Mouse (Mus musculus) hindbrain, embryonic 15.5 days (tissue): ENCODE measurements at regions not wholly inside any gene's neighbourhood (a gene's known extent, or its start where the extent isn't known, plus 50 kb on each side); places are given as distances from the start of the nearest gene placed in this dataset.
A peak's percentile ranks its signal among the peaks of the same experiment; 100 is the strongest.

Source experiments
- ATAC-seq: fragments of 200-750 bp; cut with Nextera tagmentation; 2 replicates; pipeline ENCODE4 v1.8.0; 2017; ENCODE audit warnings: low read depth, moderate number of reproducible peaks, moderate TSS enrichment; ENCODE audit not compliant: low FRiP score
- H3K27ac ChIP-seq: fragments of 300-500 bp; sonication (generic); replicated peaks from 2 replicates; pipeline ENCODE4 v1.5.1; 2015; ENCODE audit warnings: mild to moderate bottlenecking, inconsistent platforms
- H3K27me3 ChIP-seq: fragments of 300-500 bp; sonication (generic); 2 replicates; pipeline ENCODE4 v1.6.1; 2015; ENCODE audit warnings: control low read depth, inconsistent platforms
- H3K36me3 ChIP-seq: fragments of 300-500 bp; sonication (generic); 2 replicates; pipeline ENCODE4 v1.6.1; 2015; ENCODE audit warnings: control low read depth, inconsistent platforms
- H3K4me1 ChIP-seq: fragments of 300-500 bp; sonication (generic); replicated peaks from 2 replicates; pipeline ENCODE4 v1.6.1; 2015; ENCODE audit warnings: control low read depth, inconsistent platforms
- H3K4me2 ChIP-seq: fragments of 300-500 bp; sonication (generic); 2 replicates; pipeline ENCODE4 v1.6.1; 2015; ENCODE audit warnings: moderate library complexity, mild to moderate bottlenecking, inconsistent platforms
- H3K4me3 ChIP-seq: fragments of 300-500 bp; sonication (generic); 2 replicates; pipeline ENCODE4 v1.5.1; 2015; ENCODE audit warnings: mild to moderate bottlenecking, inconsistent platforms
- H3K9ac ChIP-seq: fragments of 300-500 bp; sonication (generic); 2 replicates; pipeline ENCODE4 v1.6.1; 2015; ENCODE audit warnings: inconsistent platforms
- H3K9me3 ChIP-seq: fragments of 300-500 bp; sonication (generic); 2 replicates; pipeline ENCODE4 v1.6.1; 2016; ENCODE audit warnings: control low read depth, inconsistent platforms
- WGBS: fragments of 180-500 bp; shearing (Covaris S2); methylation state at CpG from one replicate; pipeline ENCODE4 v1.1.7; 2015; 5-methylcytosine and 5-hydroxymethylcytosine counted together

DNA sequence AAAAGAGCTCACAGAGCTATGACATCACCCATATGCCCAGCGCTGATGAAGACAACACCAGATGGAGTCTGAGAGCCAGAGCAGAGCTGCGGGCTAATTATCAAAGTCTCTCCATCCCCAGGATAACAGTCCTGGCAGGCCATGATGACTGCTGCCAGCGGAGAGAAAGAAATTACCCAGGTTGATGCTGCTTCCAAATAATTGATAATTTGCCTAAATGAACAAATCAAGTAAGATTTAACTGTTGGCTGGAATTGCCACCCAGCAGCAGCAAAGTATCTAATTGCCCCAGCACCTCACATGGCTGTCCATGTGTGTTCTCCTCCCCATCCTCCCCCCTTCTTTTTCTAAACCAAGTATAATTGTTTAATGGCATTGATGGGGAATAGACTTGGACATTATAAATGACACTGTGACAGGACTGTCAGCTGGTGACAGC is 301.7 kb upstream of the Camk1g start:
- 32% methylated on average over 3 of the region's 3 CpGs for WGBS
- H3K36me3 ChIP-seq: no peaks in the 10 kb centered on the region
- H3K27me3 ChIP-seq: no peaks in the 10 kb centered on the region
- H3K27ac ChIP-seq: no peak overlapping the region
- no peaks in the 10 kb centered on the region for H3K9me3 ChIP-seq
- H3K4me2 ChIP-seq: no peak overlapping the region
- ATAC-seq: 0 out of 2 replicates have a peak, but pooled peaks have one; percentile 57
- H3K9ac ChIP-seq: no peak overlapping the region
- H3K4me3 ChIP-seq: no peak overlapping the region
- peaks cover 13% of the 10 kb centered on the region for H3K4me1 ChIP-seq

DNA sequence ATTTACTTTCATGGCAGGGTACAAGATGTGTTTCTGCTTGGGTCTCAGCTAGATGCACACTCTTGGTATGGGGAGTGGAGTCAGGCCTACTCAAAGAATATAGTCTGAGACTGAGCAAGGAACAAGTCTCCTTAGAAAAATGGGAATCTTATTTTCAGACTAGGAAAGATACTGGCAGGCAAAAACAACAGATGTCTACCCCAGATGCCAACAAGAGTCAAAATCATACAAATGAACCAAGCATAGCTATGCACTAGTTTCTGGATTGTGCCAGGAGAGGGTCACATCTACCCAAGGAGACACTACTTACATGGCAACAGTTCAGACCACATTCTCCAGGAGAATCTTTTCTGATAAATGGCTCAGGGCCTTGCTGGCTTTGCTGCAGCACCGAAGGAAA is 300.9 kb upstream of the Camk1g start:
- ATAC-seq: no peak
- no peaks in the 10 kb centered on the region for H3K36me3 ChIP-seq
- H3K9me3 ChIP-seq: no peaks in the 10 kb centered on the region
- no peaks in the 10 kb centered on the region for H3K27me3 ChIP-seq
- no peak overlapping the region for H3K27ac ChIP-seq
- 92% methylated on average over 1 of the region's 1 CpGs for WGBS
- no peak overlapping the region for H3K4me2 ChIP-seq
- H3K9ac ChIP-seq: no peak overlapping the region
- no peak overlapping the region for H3K4me3 ChIP-seq
- H3K4me1 ChIP-seq: peaks cover 13% of the 10 kb centered on the region

DNA sequence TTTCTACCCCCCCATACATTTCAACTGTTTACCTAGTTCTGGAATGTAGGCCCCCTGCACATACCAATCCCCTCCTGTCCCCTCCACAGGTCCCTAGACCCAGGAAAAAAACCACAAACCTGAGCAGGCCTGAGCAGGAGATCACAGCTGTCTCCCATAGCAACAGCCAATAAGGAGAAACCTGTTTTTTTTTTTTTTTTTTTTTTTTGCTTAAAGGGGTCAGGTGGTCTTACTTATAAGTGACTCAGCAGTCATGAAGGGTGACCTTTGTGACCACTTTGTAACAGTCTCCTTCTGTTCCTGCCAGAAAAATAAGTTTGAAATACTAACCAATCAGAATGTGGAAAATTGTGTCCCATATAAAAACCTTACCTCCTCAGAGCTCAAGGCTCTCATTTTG is 299.9 kb upstream of the Camk1g start:
- no peaks in the 10 kb centered on the region for H3K27me3 ChIP-seq
- H3K4me3 ChIP-seq: no peak overlapping the region
- no peaks in the 10 kb centered on the region for H3K9me3 ChIP-seq
- no peak overlapping the region for H3K4me2 ChIP-seq
- no peak overlapping the region for H3K27ac ChIP-seq
- H3K4me1 ChIP-seq: peaks cover 17% of the 10 kb centered on the region
- no peak for ATAC-seq
- no peak overlapping the region for H3K9ac ChIP-seq
- no peaks in the 10 kb centered on the region for H3K36me3 ChIP-seq

DNA sequence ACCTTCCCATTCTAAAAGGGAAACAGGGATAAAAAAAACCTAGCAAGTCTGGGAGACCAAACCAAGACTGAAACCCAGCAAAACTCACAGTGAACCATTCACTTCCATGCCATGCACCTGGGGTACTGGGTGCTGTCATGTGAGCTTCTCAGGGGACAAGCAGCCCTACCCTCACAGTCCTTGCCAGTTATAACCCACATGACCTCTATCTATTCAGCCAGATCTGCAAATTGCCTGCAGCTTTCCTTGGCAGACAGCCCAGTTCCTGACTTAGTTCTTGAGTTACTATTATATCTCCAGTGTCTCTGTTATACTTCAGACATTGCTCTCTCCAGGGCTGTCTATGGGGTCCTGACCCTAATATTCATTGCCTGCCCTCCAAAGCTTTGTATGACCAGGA is 298.7 kb upstream of the Camk1g start:
- H3K4me1 ChIP-seq: peaks cover 17% of the 10 kb centered on the region
- H3K36me3 ChIP-seq: no peaks in the 10 kb centered on the region
- H3K27ac ChIP-seq: no peak overlapping the region
- H3K9ac ChIP-seq: no peak overlapping the region
- no peak for ATAC-seq
- H3K4me2 ChIP-seq: no peak overlapping the region
- H3K27me3 ChIP-seq: no peaks in the 10 kb centered on the region
- H3K4me3 ChIP-seq: no peak overlapping the region
- no peaks in the 10 kb centered on the region for H3K9me3 ChIP-seq

DNA sequence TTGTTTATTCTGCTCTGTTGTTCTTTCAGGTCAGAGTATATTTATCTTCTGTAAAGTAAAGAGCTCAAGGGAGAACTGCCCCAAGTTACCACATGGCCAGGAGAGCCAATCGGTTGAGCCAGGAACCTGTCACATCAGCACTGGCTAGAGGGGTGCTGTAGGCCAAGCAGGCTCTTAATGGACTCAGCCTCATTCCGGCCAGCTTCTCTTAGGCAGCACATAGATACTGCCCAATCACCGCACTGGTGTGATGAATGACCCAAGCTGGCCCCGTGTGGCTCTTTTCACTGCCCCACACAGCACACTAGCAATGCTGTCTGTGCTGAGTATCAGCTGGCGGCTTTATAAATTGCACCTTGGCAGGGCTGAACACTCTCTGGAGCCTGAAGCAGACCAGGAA is 295.8 kb upstream of the Camk1g start:
- Histone ChIP-seq H3K27ac (no peak overlapping the region), H3K9ac (no peak overlapping the region), H3K4me1 (peaks cover 10% of the 10 kb centered on the region), H3K27me3 (no peaks in the 10 kb centered on the region), H3K4me3 (no peak overlapping the region), H3K9me3 (no peaks in the 10 kb centered on the region), H3K4me2 (no peak overlapping the region), H3K36me3 (no peaks in the 10 kb centered on the region)
- ATAC-seq: peak; percentile 82
- WGBS: 41% methylated on average over 5 of the region's 5 CpGs

DNA sequence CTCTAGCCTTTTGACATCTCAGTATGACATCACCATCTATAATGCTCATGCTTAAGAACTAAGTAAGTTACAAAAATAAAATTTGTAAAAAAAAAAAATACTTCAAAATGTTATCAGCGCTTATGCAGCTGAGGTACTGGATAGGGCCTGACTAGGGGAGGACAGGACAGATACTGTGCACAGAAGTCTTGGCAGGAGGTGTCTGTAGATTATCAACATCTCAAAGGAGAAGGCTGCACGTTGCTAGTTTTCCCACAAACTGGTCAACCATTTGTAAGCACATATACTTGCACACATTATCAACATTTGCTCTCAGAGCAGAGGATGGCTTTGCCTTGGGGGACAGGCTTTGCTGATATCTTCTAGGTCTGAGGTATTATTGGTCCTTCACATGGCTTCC is 294.5 kb upstream of the Camk1g start:
- no peak overlapping the region for H3K4me2 ChIP-seq
- ATAC-seq: no peak
- no peak overlapping the region for H3K4me3 ChIP-seq
- H3K9ac ChIP-seq: no peak overlapping the region
- WGBS: 83% methylated on average over 2 of the region's 2 CpGs
- H3K27me3 ChIP-seq: no peaks in the 10 kb centered on the region
- peaks cover 10% of the 10 kb centered on the region for H3K4me1 ChIP-seq
- no peaks in the 10 kb centered on the region for H3K9me3 ChIP-seq
- no peak overlapping the region for H3K27ac ChIP-seq
- H3K36me3 ChIP-seq: no peaks in the 10 kb centered on the region

DNA sequence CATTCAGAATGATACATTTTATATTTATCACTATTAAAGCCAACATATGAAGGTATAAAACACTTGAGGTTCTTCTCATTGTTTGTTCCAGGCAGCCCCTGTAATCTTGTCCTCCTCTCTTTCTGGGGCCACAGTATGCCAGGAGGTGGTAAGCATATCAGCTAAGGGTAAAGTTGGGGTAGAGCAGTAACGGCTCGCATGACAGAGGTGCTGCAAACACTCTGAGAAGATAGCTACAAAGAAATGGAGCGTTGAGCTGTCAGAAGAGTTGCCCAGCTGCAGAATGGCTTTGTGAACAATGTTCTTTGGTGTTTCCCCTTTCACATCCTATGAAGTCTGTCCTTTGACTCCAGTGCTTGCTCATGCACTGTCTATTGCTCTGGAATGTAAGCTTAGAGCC is 293.5 kb upstream of the Camk1g start:
- Histone ChIP-seq H3K4me1 (peaks cover 10% of the 10 kb centered on the region), H3K27me3 (no peaks in the 10 kb centered on the region), H3K27ac (no peak overlapping the region), H3K9me3 (no peaks in the 10 kb centered on the region), H3K4me3 (no peak overlapping the region), H3K36me3 (no peaks in the 10 kb centered on the region), H3K4me2 (no peak overlapping the region), H3K9ac (no peak overlapping the region)
- no peak for ATAC-seq
- WGBS: 82% methylated on average over 3 of the region's 3 CpGs

DNA sequence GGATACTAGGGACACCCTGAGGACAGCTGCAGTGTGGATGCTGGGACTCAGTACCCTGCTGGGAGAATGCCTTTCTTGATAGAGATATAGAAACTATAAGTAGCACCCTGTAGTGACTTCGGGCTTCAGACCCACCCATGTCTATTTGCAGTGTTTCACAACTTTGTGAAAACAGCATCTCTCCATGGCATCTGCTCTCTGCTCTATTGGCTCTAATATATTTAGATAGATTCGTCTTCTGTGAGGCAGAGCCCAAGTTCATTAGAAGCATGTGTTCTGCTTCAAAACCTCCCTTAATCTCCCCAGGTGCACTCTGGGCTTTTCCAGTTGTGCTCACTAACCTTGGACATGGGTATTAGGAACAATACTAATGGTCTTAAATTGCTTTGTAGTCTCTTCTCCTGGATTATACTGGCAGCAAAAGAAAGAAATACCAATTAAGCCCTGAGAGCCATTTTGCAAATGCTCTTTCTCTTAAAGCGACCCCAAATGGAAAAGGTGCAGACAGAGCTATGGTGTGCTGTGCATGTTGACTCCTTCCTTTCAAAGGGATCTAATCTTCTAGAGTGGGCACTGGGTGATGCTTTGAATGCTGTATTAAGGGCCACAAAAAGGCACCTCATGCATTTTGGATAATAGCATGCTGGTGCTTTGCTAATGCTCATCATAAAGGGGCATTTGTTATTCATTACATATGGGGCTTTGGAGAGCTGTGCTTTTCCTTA is 292.2 kb upstream of the Camk1g start:
- Histone ChIP-seq H3K4me2 (no peak overlapping the region), H3K9ac (no peak overlapping the region), H3K4me3 (no peak overlapping the region), H3K27me3 (no peaks in the 10 kb centered on the region), H3K27ac (no peak overlapping the region), H3K4me1 (peaks cover 10% of the 10 kb centered on the region), H3K36me3 (no peaks in the 10 kb centered on the region), H3K9me3 (no peaks in the 10 kb centered on the region)
- no peak for ATAC-seq
- WGBS: 60% methylated on average over 3 of the region's 3 CpGs

DNA sequence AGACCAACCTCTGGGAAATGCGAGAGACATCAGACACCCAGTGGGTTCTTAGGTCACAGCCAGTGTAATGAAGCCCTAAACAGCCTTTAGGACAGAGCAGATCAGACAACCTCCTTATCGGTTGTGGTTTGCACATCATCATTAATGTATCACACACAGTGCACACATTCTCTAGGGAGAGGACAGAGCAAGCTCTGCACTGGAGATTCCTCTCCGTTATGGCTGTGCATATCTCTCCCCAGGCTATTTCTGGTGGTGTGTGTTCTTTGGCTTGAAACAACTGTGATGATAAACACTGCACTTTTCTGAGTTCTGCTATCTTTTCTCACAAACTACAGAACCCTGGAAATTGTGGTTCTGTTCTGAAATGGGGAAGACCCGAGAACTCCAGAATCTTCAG is 291.3 kb upstream of the Camk1g start:
- Histone ChIP-seq H3K36me3 (no peaks in the 10 kb centered on the region), H3K9me3 (no peaks in the 10 kb centered on the region), H3K4me3 (no peak overlapping the region), H3K4me2 (no peak overlapping the region), H3K9ac (no peak overlapping the region), H3K4me1 (peaks cover 10% of the 10 kb centered on the region), H3K27ac (no peak overlapping the region), H3K27me3 (no peaks in the 10 kb centered on the region)
- no peak for ATAC-seq
- WGBS: 73% methylated on average over 4 of the region's 4 CpGs

DNA sequence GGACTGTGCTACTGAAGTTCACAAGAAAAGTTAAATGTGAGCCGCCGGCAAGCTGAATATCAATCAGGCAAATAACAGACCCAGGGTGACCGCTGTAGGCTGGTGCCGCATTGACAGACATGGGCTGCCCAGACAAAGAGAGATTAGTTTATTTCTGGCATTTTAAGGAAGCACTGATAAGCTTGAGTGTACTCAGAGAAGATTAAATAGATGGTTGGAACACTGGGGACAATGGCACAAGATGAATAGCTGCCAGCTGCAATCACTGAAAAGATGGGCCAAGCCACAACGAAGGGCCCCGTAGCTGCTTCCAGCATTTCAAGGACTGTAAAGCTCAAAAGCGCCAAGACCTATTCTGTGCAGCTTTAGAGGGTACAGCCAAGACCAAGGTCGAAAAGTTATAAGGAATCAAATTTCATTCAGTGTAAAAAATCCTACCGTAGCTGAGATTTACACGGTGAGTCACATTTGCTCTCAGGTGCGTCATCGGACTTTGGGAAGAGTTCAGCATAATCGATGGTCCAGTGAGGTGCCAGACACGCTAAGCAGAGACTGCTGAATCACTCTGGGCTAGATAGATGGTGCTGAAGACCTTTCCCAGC is 285.1 kb upstream of the Camk1g start:
- no peaks in the 10 kb centered on the region for H3K36me3 ChIP-seq
- no peaks in the 10 kb centered on the region for H3K4me1 ChIP-seq
- H3K4me2 ChIP-seq: no peak overlapping the region
- no peak overlapping the region for H3K27ac ChIP-seq
- H3K27me3 ChIP-seq: no peaks in the 10 kb centered on the region
- H3K9ac ChIP-seq: no peak overlapping the region
- H3K9me3 ChIP-seq: no peaks in the 10 kb centered on the region; the same call in 1 of the 2 replicates
- 68% methylated on average over 14 of the region's 14 CpGs for WGBS
- ATAC-seq: no peak; the same call in 1 of the 2 replicates
- no peak overlapping the region for H3K4me3 ChIP-seq

DNA sequence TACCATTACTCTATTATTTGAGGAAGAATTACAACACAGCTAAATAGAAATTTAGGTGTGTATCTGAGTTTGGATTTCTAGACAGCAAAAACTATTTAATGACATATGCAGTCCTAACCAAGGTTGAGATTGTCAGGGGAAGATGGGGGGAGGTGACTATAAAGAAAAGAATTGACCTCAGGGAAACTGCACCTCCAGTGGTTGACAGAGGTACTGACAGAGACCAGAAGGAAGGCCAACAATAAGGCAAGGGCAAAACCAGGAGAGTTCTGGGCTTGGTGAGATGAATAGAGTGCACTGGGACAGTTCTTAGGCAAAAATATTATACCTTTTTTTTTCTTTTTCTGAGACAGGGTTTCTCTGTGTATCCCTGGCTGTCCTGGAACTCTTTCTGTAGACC is 280.2 kb upstream of the Camk1g start:
- Histone ChIP-seq H3K4me1 (no peaks in the 10 kb centered on the region), H3K4me2 (no peak overlapping the region), H3K27me3 (no peaks in the 10 kb centered on the region), H3K4me3 (no peak overlapping the region), H3K27ac (no peak overlapping the region), H3K9me3 (no peaks in the 10 kb centered on the region; the same call in 1 of the 2 replicates), H3K36me3 (no peaks in the 10 kb centered on the region), H3K9ac (no peak overlapping the region)
- no peak for ATAC-seq

DNA sequence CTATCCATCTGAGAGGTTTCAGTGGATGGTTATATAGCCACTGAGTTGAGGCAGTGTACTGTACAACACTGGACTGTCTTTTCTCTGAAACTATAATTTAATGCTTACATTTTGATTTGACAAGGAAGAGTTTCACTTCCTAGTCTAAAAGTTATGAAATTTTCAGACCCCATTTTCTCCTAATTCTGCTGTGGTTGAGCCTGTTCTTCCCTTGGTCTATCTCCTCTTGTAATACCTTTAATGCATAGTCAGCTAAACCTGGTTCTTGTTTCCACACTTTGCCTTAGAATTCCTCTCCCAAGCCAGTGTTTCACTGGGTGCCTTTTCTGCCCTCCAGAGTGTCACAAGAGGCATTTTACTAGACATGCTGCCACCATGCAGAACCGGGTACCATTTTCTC is 279.3 kb upstream of the Camk1g start:
- no peak for ATAC-seq
- Histone ChIP-seq H3K4me1 (no peaks in the 10 kb centered on the region), H3K9me3 (no peaks in the 10 kb centered on the region; the same call in 1 of the 2 replicates), H3K4me2 (no peak overlapping the region), H3K27ac (no peak overlapping the region), H3K9ac (no peak overlapping the region), H3K36me3 (no peaks in the 10 kb centered on the region), H3K4me3 (no peak overlapping the region), H3K27me3 (no peaks in the 10 kb centered on the region)
- 95% methylated on average over 1 of the region's 1 CpGs for WGBS
